Mouse (Mus musculus): ENCODE results near the gene Sync. TPM values are rescaled to one million over a fixed set of nuclear protein-coding genes. Genes with fewer than 3 reads are reported as not detected.

Gene Sync
- polyA plus RNA-seq, 1 experiment from 2014 or later, result 0.63 TPM

- Histone ChIP-seq H3K4me1 (replicated peaks; ENCODE audit: insufficient read depth, low read length) (no peaks in the 10 kb centered on the region; the same call in 1 of the 2 replicates), H3K4me2 (ENCODE audit: low read length) (peak overlapping the region; percentile 13; the same call in 1 of the 2 replicates), H3K27ac (peak overlapping the region; percentile 68), H3K9me3 (replicated peaks; ENCODE audit: low read length) (no peaks in the 10 kb centered on the region), H3K9ac (ENCODE audit: low read depth, low read length) (no peak overlapping the region), H3K4me3 (replicated peaks; ENCODE audit: low read depth, low read length) (no peak overlapping the region), H3K36me3 (ENCODE audit: insufficient read depth, low read length) (no peaks in the 10 kb centered on the region), H3K27me3 (ENCODE audit: insufficient read depth, low read length) (no peaks in the 10 kb centered on the region)
- WGBS, result 24% methylated on average over 15 of the region's 15 CpGs
- no peak for DNase-seq (ENCODE audit: low spot score)
- peak; percentile 86 for ATAC-seq (replicated peaks; ENCODE audit: low FRiP score, low read depth)
- no peak for TF ChIP-seq CTCF (IDR thresholded peaks at IDR 0.05; ENCODE audit: low read depth)
Observed at GRCm38 (mm10) chr4:129271991-129272755, 15.2 kb upstream of the Sync start.

GRCm38 (mm10) chr4:129272756-129273046 lies 14.7 kb upstream of the Sync start:
- ATAC-seq (replicated peaks; ENCODE audit: low FRiP score, low read depth), result peak; percentile 27; the same call in 1 of the 2 replicates
- H3K4me3 ChIP-seq (replicated peaks; ENCODE audit: low read depth, low read length), result no peak overlapping the region
- TF ChIP-seq CTCF (IDR thresholded peaks at IDR 0.05; ENCODE audit: low read depth), result peak; percentile 59

GRCm38 (mm10) chr4:129276453-129276865 lies 11.0 kb upstream of the Sync start:
- peak; percentile 97 for DNase-seq (ENCODE audit: low spot score)
- Histone ChIP-seq H3K27ac (no peak overlapping the region), H3K36me3 (ENCODE audit: insufficient read depth, low read length) (no peaks in the 10 kb centered on the region), H3K4me2 (ENCODE audit: low read length) (no peak overlapping the region), H3K9ac (ENCODE audit: low read depth, low read length) (no peak overlapping the region), H3K4me3 (replicated peaks; ENCODE audit: low read depth, low read length) (no peak overlapping the region), H3K9me3 (replicated peaks; ENCODE audit: low read length) (no peaks in the 10 kb centered on the region), H3K27me3 (ENCODE audit: insufficient read depth, low read length) (no peaks in the 10 kb centered on the region), H3K4me1 (replicated peaks; ENCODE audit: insufficient read depth, low read length) (no peaks in the 10 kb centered on the region; the same call in 1 of the 2 replicates)
- WGBS, result under 1% methylated on average over 18 of the region's 18 CpGs
- ATAC-seq (replicated peaks; ENCODE audit: low FRiP score, low read depth), result peak; percentile 46; the same call in 1 of the 2 replicates
- peak; percentile 100 for TF ChIP-seq CTCF (IDR thresholded peaks at IDR 0.05; ENCODE audit: low read depth)

More at GRCm38 (mm10) chr4:129272756-129273046, 14.7 kb upstream of the Sync start:
- Histone ChIP-seq H3K9ac (ENCODE audit: low read depth, low read length) (no peak overlapping the region), H3K4me1 (replicated peaks; ENCODE audit: insufficient read depth, low read length) (no peaks in the 10 kb centered on the region; the same call in 1 of the 2 replicates), H3K27ac (peak overlapping the region; percentile 68), H3K9me3 (replicated peaks; ENCODE audit: low read length) (no peaks in the 10 kb centered on the region), H3K36me3 (ENCODE audit: insufficient read depth, low read length) (no peaks in the 10 kb centered on the region), H3K4me2 (ENCODE audit: low read length) (no peak overlapping the region; the same call in 1 of the 2 replicates), H3K27me3 (ENCODE audit: insufficient read depth, low read length) (no peaks in the 10 kb centered on the region)
- peak; percentile 69 for DNase-seq (ENCODE audit: low spot score)
- 49% methylated on average over 5 of the region's 5 CpGs for WGBS

DNA sequence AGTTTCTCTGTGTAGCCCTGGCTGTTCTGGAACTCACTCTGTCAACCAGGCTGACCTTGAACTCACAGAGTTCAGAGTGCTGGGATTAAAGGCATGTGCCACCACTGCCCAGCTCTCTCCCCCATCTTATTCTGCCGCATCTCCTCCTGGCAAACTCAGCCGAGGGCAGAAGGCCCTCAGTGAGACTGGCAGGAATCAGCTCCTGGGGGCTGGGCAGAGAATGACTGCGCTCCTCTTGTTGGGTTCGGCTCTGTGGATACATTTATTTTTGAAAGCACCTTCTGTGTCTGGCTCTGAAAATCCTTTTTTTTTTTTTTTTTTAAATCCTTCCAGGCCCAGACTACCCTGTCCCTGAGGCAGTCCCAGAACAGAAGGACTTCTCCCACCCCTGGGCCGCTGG lies 4.6 kb upstream of the Sync start:
- no peak overlapping the region for H3K4me2 ChIP-seq (ENCODE audit: low read length)
- no peaks in the 10 kb centered on the region for H3K9me3 ChIP-seq (replicated peaks; ENCODE audit: low read length)
- H3K9ac ChIP-seq (ENCODE audit: low read depth, low read length), result no peak overlapping the region
- no peaks in the 10 kb centered on the region for H3K36me3 ChIP-seq (ENCODE audit: insufficient read depth, low read length)
- no peaks in the 10 kb centered on the region for H3K27me3 ChIP-seq (ENCODE audit: insufficient read depth, low read length)
- H3K4me1 ChIP-seq (replicated peaks; ENCODE audit: insufficient read depth, low read length), result 0 out of 2 replicates have a peak, but pooled peaks cover 5% of the 10 kb centered on the region
- WGBS, result 88% methylated on average over 5 of the region's 5 CpGs
- no peak for DNase-seq (ENCODE audit: low spot score)
- ATAC-seq (replicated peaks; ENCODE audit: low FRiP score, low read depth), result no peak
- no peak for TF ChIP-seq CTCF (IDR thresholded peaks at IDR 0.05; ENCODE audit: low read depth)
- no peak overlapping the region for H3K27ac ChIP-seq
- no peak overlapping the region for H3K4me3 ChIP-seq (replicated peaks; ENCODE audit: low read depth, low read length)

GRCm38 (mm10) chr4:129283226-129283625 lies 4.2 kb upstream of the Sync start:
- Histone ChIP-seq H3K36me3 (ENCODE audit: insufficient read depth, low read length) (no peaks in the 10 kb centered on the region), H3K4me1 (replicated peaks; ENCODE audit: insufficient read depth, low read length) (0 out of 2 replicates have a peak, but pooled peaks cover 6% of the 10 kb centered on the region), H3K27me3 (ENCODE audit: insufficient read depth, low read length) (no peaks in the 10 kb centered on the region), H3K4me3 (replicated peaks; ENCODE audit: low read depth, low read length) (no peak overlapping the region), H3K4me2 (ENCODE audit: low read length) (no peak overlapping the region), H3K9ac (ENCODE audit: low read depth, low read length) (no peak overlapping the region), H3K27ac (no peak overlapping the region), H3K9me3 (replicated peaks; ENCODE audit: low read length) (no peaks in the 10 kb centered on the region)
- ATAC-seq (replicated peaks; ENCODE audit: low FRiP score, low read depth) (no peak), DNase-seq (ENCODE audit: low spot score) (no peak)
- WGBS, result 79% methylated on average over 5 of the region's 5 CpGs
- TF ChIP-seq CTCF (IDR thresholded peaks at IDR 0.05; ENCODE audit: low read depth), result no peak

GRCm38 (mm10) chr4:129284685-129285084 lies 2.7 kb upstream of the Sync start:
- Histone ChIP-seq H3K9me3 (replicated peaks; ENCODE audit: low read length) (no peaks in the 10 kb centered on the region), H3K27me3 (ENCODE audit: insufficient read depth, low read length) (no peaks in the 10 kb centered on the region), H3K4me1 (replicated peaks; ENCODE audit: insufficient read depth, low read length) (0 out of 2 replicates have a peak, but pooled peaks cover 6% of the 10 kb centered on the region), H3K9ac (ENCODE audit: low read depth, low read length) (no peak overlapping the region), H3K27ac (no peak overlapping the region), H3K4me3 (replicated peaks; ENCODE audit: low read depth, low read length) (no peak overlapping the region), H3K36me3 (ENCODE audit: insufficient read depth, low read length) (no peaks in the 10 kb centered on the region), H3K4me2 (ENCODE audit: low read length) (no peak overlapping the region)
- ATAC-seq (replicated peaks; ENCODE audit: low FRiP score, low read depth), result no peak
- no peak for DNase-seq (ENCODE audit: low spot score)
- WGBS, result 66% methylated on average over 2 of the region's 2 CpGs
- TF ChIP-seq CTCF (IDR thresholded peaks at IDR 0.05; ENCODE audit: low read depth), result no peak

Data from kidney, postnatal 0 days (tissue).